Mouse (Mus musculus) erythroblast, embryonic 14.5 days (primary cell): ENCODE results near the gene Fam53b.

Source experiments
- GATA1 ChIP-seq: IDR thresholded peaks from 2 replicates; pipeline ENCODE4 v1.6.1; 2012; ENCODE audit warnings: low read length, inconsistent platforms, mixed read lengths
- TAL1 ChIP-seq: IDR thresholded peaks from 3 replicates; pipeline ENCODE4 v1.6.1; 2012; ENCODE audit warnings: low read length, inconsistent platforms, mixed read lengths

DNA sequence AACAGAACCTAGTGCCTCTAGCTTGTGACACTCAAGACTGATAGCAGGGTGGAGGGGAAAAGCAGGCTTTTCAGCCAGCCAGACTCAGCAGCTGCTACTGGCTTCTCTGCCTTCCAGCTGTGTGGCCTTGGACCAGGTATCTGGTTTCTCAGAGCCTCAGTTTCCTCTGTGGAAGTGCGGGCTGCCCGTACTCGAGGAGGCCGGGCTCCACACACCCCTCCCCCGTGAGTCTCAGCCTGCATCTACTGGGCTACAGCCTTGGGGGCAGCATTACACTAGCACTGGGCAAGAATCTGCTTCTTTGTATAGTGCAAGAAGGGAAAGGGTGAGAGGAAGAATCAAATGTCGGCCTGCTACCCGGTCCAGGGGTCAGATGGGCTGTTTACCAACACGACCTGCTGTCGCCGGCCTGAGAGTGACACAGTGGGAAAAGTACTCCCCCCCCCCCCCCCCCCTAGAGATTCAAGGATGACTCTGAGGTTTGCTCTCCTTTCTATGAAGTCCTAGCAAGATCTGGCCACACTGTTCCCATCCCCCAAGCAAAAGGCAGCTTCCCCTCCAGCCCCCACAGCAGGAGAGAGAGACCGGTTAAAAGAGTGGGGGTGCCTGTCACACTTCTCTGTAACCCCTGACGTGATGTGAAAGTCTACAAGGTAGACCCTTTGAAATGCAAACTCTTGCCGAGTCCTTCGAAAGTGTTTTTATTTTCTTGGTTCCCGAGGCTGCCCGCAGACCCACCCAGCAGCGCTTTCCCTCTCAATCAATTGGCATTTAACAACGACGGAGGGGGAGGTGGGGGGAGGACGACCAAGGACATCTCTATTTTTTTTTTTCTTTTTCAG, 4.6 kb downstream of the Fam53b start:
- TF ChIP-seq GATA1 (no peak), TAL1 (no peak)
